Comparison of ENCODE assay signal across 10 mouse cellular contexts in genomic region chr8:121643384-121643783, GRCm38 (mm10). TPM values are rescaled to one million over a fixed set of nuclear protein-coding genes. Genes with fewer than 3 reads are reported as not detected.
A peak's percentile ranks its signal among the peaks of the same experiment; 100 is the strongest.
DNase-seq lines count a peak whose midpoint lies in the region; ATAC-seq and TF ChIP-seq lines count a peak whose summit lies in the region.
"Had no signal": no experiment of that assay in that cellular context is flagged by ENCODE, and none has a peak within 500 bp of the region (broad histone marks: within the 10 kb centered on the region; RNA-seq: fewer than 3 reads in every experiment).

No protein-coding gene starts in this region.

- no peaks in the 10 kb centered on the region for H3K27me3 ChIP-seq in limb, embryonic 13.5 days
- no peaks in the 10 kb centered on the region for H3K27me3 ChIP-seq in limb, embryonic 10.5 days (ENCODE audit: low read depth, poor library complexity, severe bottlenecking)
- no peaks in the 10 kb centered on the region for H3K27me3 ChIP-seq in forebrain, embryonic 15.5 days
- no peaks in the 10 kb centered on the region for H3K27me3 ChIP-seq in midbrain, postnatal 0 days (ENCODE audit: insufficient read depth, low read length)
- H3K27me3 ChIP-seq: intestine, embryonic 15.5 days had no signal

- TF ChIP-seq CTCF in midbrain, postnatal 0 days (IDR thresholded peaks at IDR 0.05) = no peak

- DNase-seq in heart, adult 11 months = peak; percentile 95
- no peak for DNase-seq in heart, postnatal 4 days
- no peak for DNase-seq in limb, embryonic 10.5 days (ENCODE audit: low spot score)
- DNase-seq in midbrain, postnatal 0 days (ENCODE audit: low spot score) = no peak
- no peak for DNase-seq in left cerebral cortex, adult 9 months (ENCODE audit: low spot score in 2 of 2)
- DNase-seq in frontal cortex, postnatal 14 days (ENCODE audit: low spot score in 2 of 2) = no peak

- H3K4me3 ChIP-seq in limb, embryonic 13.5 days = no peak overlapping the region
- no peak overlapping the region for H3K4me3 ChIP-seq in limb, embryonic 10.5 days
- no peak overlapping the region for H3K4me3 ChIP-seq in forebrain, embryonic 15.5 days
- H3K4me3 ChIP-seq in midbrain, postnatal 0 days (ENCODE audit: low read depth, low read length) = no peak overlapping the region
- H3K4me3 ChIP-seq: intestine, embryonic 15.5 days had no signal

- peaks cover 6% of the 10 kb centered on the region; the same call in 1 of the 2 replicates for H3K36me3 ChIP-seq in limb, embryonic 13.5 days
- H3K36me3 ChIP-seq in limb, embryonic 10.5 days = peaks cover 18% of the 10 kb centered on the region
- H3K36me3 ChIP-seq in forebrain, embryonic 15.5 days = no peaks in the 10 kb centered on the region
- H3K36me3 ChIP-seq in midbrain, postnatal 0 days (ENCODE audit: insufficient read depth, low read length) = no peaks in the 10 kb centered on the region
- H3K36me3 ChIP-seq: intestine, embryonic 15.5 days had no signal

- 79% methylated on average over 11 of the region's 11 CpGs for WGBS in limb, embryonic 13.5 days
- WGBS in limb, embryonic 10.5 days = 84% methylated on average over 11 of the region's 11 CpGs
- 51% methylated on average over 11 of the region's 11 CpGs for WGBS in forebrain, embryonic 15.5 days
- WGBS in midbrain, postnatal 0 days = 50% methylated on average over 11 of the region's 11 CpGs

- H3K9me3 ChIP-seq in limb, embryonic 13.5 days = no peaks in the 10 kb centered on the region
- no peaks in the 10 kb centered on the region for H3K9me3 ChIP-seq in limb, embryonic 10.5 days (replicated peaks)
- H3K9me3 ChIP-seq in forebrain, embryonic 15.5 days = no peaks in the 10 kb centered on the region
- no peaks in the 10 kb centered on the region for H3K9me3 ChIP-seq in midbrain, postnatal 0 days (ENCODE audit: low read length)
- H3K9me3 ChIP-seq: intestine, embryonic 15.5 days had no signal

- H3K9ac ChIP-seq in limb, embryonic 13.5 days = 0 out of 2 replicates have a peak overlapping the region, but pooled peaks have one; percentile 19
- peak overlapping the region; percentile 7; the same call in 1 of the 2 replicates for H3K9ac ChIP-seq in forebrain, embryonic 15.5 days (replicated peaks)
- H3K9ac ChIP-seq in midbrain, postnatal 0 days (replicated peaks; ENCODE audit: low read length, poor library complexity, severe bottlenecking) = no peak overlapping the region
- H3K9ac ChIP-seq: intestine, embryonic 15.5 days had no signal

- ATAC-seq in limb, embryonic 13.5 days (ENCODE audit: low FRiP score, low read depth) = no peak
- ATAC-seq in forebrain, embryonic 15.5 days (replicated peaks) = no peak
- no peak for ATAC-seq in midbrain, postnatal 0 days (ENCODE audit: low FRiP score)
- ATAC-seq: intestine, embryonic 15.5 days had no signal

- H3K4me2 ChIP-seq in limb, embryonic 13.5 days (replicated peaks) = no peak overlapping the region
- 0 out of 2 replicates have a peak overlapping the region, but pooled peaks have one; percentile 4 for H3K4me2 ChIP-seq in forebrain, embryonic 15.5 days (replicated peaks)
- H3K4me2 ChIP-seq in midbrain, postnatal 0 days (ENCODE audit: low read depth, low read length, poor library complexity, severe bottlenecking) = no peak overlapping the region
- H3K4me2 ChIP-seq: intestine, embryonic 15.5 days had no signal

- H3K27ac ChIP-seq in limb, embryonic 13.5 days = no peak overlapping the region; the same call in 1 of the 2 replicates
- no peak overlapping the region for H3K27ac ChIP-seq in limb, embryonic 10.5 days
- peak overlapping the region; percentile 13 for H3K27ac ChIP-seq in forebrain, embryonic 15.5 days (replicated peaks)
- H3K27ac ChIP-seq in midbrain, postnatal 0 days (ENCODE audit: low read depth, low read length) = peak overlapping the region; percentile 14; the same call in 1 of the 2 replicates
- H3K27ac ChIP-seq: intestine, embryonic 15.5 days had no signal

- peaks cover 24% of the 10 kb centered on the region for H3K4me1 ChIP-seq in limb, embryonic 13.5 days
- peaks cover 29% of the 10 kb centered on the region for H3K4me1 ChIP-seq in limb, embryonic 10.5 days
- H3K4me1 ChIP-seq in forebrain, embryonic 15.5 days = peaks cover 66% of the 10 kb centered on the region
- peaks cover 23% of the 10 kb centered on the region for H3K4me1 ChIP-seq in midbrain, postnatal 0 days (ENCODE audit: insufficient read depth, low read length)

RNA-seq across cellular contexts. Expression of gene Zcchc14, which starts 9.3 kb away (rescaled TPM):
- 10 to 100 TPM; 41.0 to 42.9 TPM for total RNA-seq in heart, postnatal 4 days (2021)
- polyA plus RNA-seq in limb, embryonic 13.5 days (2015; fragmentation: Nextera tagmentation; extraction: Ambion mirVana) = 18.4 and 20.1 TPM in 2 replicates
- polyA plus RNA-seq in limb, embryonic 10.5 days (2016; fragmentation: Nextera tagmentation; extraction: Ambion mirVana) = 13.8 and 15.2 TPM in 2 replicates
- polyA plus RNA-seq in forebrain, embryonic 15.5 days (2015; fragmentation: Nextera tagmentation; extraction: Ambion mirVana) = 36.7 and 39.2 TPM in 2 replicates
- 66.5 and 68.5 TPM in 2 replicates for total RNA-seq in midbrain, postnatal 0 days (2014; rRNA removed)
- 11.5 and 16.9 TPM in 2 replicates for polyA plus RNA-seq in midbrain, postnatal 0 days (2015; fragmentation: Nextera tagmentation; extraction: Ambion mirVana)
- total RNA-seq: megakaryocyte-erythroid progenitor cell, adult 5-6 weeks had no signal

RNA-seq across cellular contexts. Expression of gene Map1lc3b, which starts 53.2 kb away (rescaled TPM):
- total RNA-seq in heart, postnatal 4 days (2021) = 100 to 1,000 TPM; 130 to 135 TPM
- 189 and 193 TPM in 2 replicates for polyA plus RNA-seq in limb, embryonic 13.5 days (2015; fragmentation: Nextera tagmentation; extraction: Ambion mirVana)
- 179 and 189 TPM in 2 replicates for polyA plus RNA-seq in limb, embryonic 10.5 days (2016; fragmentation: Nextera tagmentation; extraction: Ambion mirVana)
- 394 and 395 TPM in 2 replicates for polyA plus RNA-seq in forebrain, embryonic 15.5 days (2015; fragmentation: Nextera tagmentation; extraction: Ambion mirVana)
- 264 and 279 TPM in 2 replicates for total RNA-seq in midbrain, postnatal 0 days (2014; rRNA removed)
- polyA plus RNA-seq in midbrain, postnatal 0 days (2015; fragmentation: Nextera tagmentation; extraction: Ambion mirVana) = 343 and 373 TPM in 2 replicates

Comparison
In these comparisons a context has a peak if more than half of its experiments do, and no peak if none do; other contexts are left out.
1. H3K27ac ChIP-seq: peak in forebrain, embryonic 15.5 days (single experiment) and midbrain, postnatal 0 days (single experiment); none in limb, embryonic 13.5 days (single experiment) and limb, embryonic 10.5 days (single experiment).